Mouse (Mus musculus) liver, embryonic 13.5 days (tissue): ENCODE measurements around the gene Olfr1262. TPM values are rescaled to one million over a fixed set of nuclear protein-coding genes. Genes with fewer than 3 reads are reported as not detected.

ENCODE experiments used
- ATAC-seq: fragments of 200-750 bp; cut with Nextera tagmentation; 2 replicates; pipeline ENCODE4 v1.8.0; 2017; ENCODE audit warnings: low read depth, mild to moderate bottlenecking, moderate number of reproducible peaks, moderate library complexity
- DNase-seq: peaks from one replicate; pipeline ENCODE4 v3.0.0; 2022
- H3K27ac ChIP-seq: fragments of 300-500 bp; sonication (generic); 2 replicates; pipeline ENCODE4 v1.5.1; 2015; ENCODE audit warnings: moderate library complexity, mild to moderate bottlenecking, inconsistent platforms
- H3K27me3 ChIP-seq: fragments of 300-500 bp; sonication (generic); 2 replicates; pipeline ENCODE4 v1.6.1; 2015; ENCODE audit warnings: mild to moderate bottlenecking, inconsistent platforms
- H3K36me3 ChIP-seq: fragments of 300-500 bp; sonication (generic); 2 replicates; pipeline ENCODE4 v1.6.1; 2015; ENCODE audit warnings: mild to moderate bottlenecking, inconsistent platforms
- H3K4me1 ChIP-seq: fragments of 300-500 bp; sonication (generic); replicated peaks from 2 replicates; pipeline ENCODE4 v1.6.1; 2015; ENCODE audit warnings: inconsistent platforms
- H3K4me2 ChIP-seq: fragments of 300-500 bp; sonication (generic); 2 replicates; pipeline ENCODE4 v1.6.1; 2015; ENCODE audit warnings: inconsistent platforms, mild to moderate bottlenecking, moderate library complexity
- H3K4me3 ChIP-seq: fragments of 300-500 bp; sonication (generic); replicated peaks from 2 replicates; pipeline ENCODE4 v1.5.1; 2015; ENCODE audit warnings: mild to moderate bottlenecking, inconsistent platforms
- H3K9ac ChIP-seq: fragments of 300-500 bp; sonication (generic); 2 replicates; pipeline ENCODE4 v1.6.1; 2015; ENCODE audit warnings: mild to moderate bottlenecking, inconsistent platforms
- H3K9me3 ChIP-seq: fragments of 300-500 bp; sonication (generic); replicated peaks from 2 replicates; pipeline ENCODE4 v1.6.1; 2016; ENCODE audit warnings: inconsistent platforms
- WGBS: fragments of 180-500 bp; shearing (Covaris S2); methylation state at CpG from one replicate; pipeline ENCODE4 v1.1.7; 2015; ENCODE audit not compliant: insufficient replicate concordance; 5-methylcytosine and 5-hydroxymethylcytosine counted together
- polyA plus RNA-seq: library from polyadenylated mRNA; unstranded; fragments of >200 nt; fragmentation: Nextera tagmentation; extraction: Ambion mirVana; gene quantifications from 2 replicates; pipeline ENCODE4 v1.2.1, GENCODE M21; 2015

The Olfr1262 gene
- not detected in 2 replicates for polyA plus RNA-seq

DNA sequence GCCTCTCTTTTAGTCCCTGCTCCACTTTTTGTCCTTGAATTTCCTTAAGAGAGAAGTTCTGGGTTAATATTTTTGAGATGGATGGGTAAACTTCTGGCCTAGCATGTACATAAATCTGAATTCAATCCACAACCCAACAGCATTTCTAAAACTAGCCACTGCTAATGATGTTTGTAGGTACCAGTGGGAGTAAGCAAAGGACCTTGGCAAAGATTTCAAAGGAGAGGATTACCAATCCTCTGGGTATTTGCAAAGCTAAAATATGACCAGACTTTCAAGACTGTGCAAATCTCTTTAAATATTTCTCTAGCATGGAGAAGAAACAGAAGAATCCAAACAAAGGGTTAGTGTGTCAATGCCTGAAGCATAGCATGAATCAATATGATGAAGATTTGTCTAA is at the start of gene Olfr1262:
Gene Olfr1262 (plus strand): TSS at position 301 of the 400 bp plus-strand sequence.
- Histone ChIP-seq H3K9ac (no peak within 1 kb of the TSS), H3K4me2 (no peak within 1 kb of the TSS), H3K27ac (no peak within 1 kb of the TSS), H3K4me3 (no peak within 1 kb of the TSS), H3K27me3 (no peaks in the 10 kb centered on the region), H3K36me3 (no peaks in the 10 kb centered on the region), H3K4me1 (no peaks in the 10 kb centered on the region), H3K9me3 (no peaks in the 10 kb centered on the region)
- DNase-seq (no peak), ATAC-seq (no peak)

DNA sequence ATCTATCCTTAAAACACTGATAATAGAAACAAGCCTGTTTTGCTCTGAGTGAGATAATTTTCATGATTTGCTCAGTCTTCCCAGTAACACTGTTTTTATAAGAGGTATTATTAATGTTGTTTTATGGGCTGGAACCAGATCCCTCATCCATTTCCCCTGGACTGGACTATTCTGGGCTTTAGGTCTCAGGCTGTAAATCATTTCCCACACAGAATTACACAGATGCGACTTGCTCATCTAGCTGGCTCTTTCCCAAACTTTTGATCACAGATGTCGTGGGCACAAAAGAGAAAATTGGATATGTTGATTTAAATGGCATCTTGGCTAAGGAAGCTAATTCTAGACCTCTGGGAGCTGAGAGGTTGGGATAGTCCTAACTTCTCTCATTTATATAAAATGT is 25.8 kb upstream of the Olfr1262 start, which contains the start of gene Olfr1260:
Gene Olfr1260 (plus strand): TSS at position 157 of the 400 bp plus-strand sequence.
- H3K27ac ChIP-seq: no peak within 1 kb of the TSS
- no peaks in the 10 kb centered on the region for H3K4me1 ChIP-seq
- H3K4me2 ChIP-seq: no peak within 1 kb of the TSS
- ATAC-seq: no peak
- H3K27me3 ChIP-seq: no peaks in the 10 kb centered on the region
- no peak within 1 kb of the TSS for H3K4me3 ChIP-seq
- DNase-seq: no peak
- no peaks in the 10 kb centered on the region for H3K9me3 ChIP-seq
- no peak within 1 kb of the TSS for H3K9ac ChIP-seq
- no peaks in the 10 kb centered on the region for H3K36me3 ChIP-seq
- WGBS: 54% methylated on average over 2 of the region's 2 CpGs

DNA sequence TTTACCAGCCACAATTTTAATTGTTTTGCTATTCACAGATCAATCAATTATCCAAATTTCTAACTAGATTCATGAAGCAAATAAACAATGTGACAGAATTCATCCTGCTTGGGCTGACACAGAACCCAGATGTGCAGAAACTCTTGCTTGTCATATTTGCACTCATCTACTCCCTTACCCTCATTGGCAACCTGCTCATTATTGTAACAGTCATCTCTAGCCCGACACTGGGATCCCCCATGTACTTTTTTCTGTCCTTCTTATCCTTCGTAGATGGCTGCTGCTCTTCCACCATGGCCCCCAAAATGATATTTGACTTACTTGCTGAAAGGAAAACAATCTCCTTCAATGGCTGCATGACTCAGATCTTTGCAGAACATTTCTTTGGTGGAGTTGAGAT is 22.2 kb upstream of the Olfr1262 start:
- DNase-seq: no peak
- Histone ChIP-seq H3K27ac (no peak overlapping the region), H3K4me1 (no peaks in the 10 kb centered on the region), H3K27me3 (no peaks in the 10 kb centered on the region), H3K9me3 (no peaks in the 10 kb centered on the region), H3K4me2 (no peak overlapping the region), H3K36me3 (no peaks in the 10 kb centered on the region), H3K9ac (no peak overlapping the region), H3K4me3 (no peak overlapping the region)
- no peak for ATAC-seq
- 47% methylated on average over 2 of the region's 2 CpGs for WGBS

DNA sequence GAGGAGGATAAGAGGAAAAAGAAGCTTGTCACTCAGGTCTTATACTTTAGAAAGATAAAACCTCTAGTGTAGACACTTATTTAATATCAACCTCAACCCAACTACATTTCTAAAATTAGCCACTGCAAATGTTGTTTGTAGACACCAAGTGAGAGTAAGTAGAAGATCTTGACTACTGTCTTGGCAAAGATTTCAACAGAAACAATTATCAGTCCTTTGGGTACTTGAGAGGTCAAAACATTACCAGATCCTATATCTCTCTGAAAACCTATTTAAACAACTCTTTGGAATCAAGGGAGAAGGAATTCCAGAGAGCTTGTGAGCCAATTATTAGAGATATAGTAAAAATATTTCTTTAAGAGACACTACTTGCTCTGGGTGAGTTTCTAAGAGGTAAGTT is 9.0 kb upstream of the Olfr1262 start, which contains the start of gene Olfr1261:
Gene Olfr1261 (plus strand): TSS at position 301 of the 400 bp plus-strand sequence.
- Histone ChIP-seq H3K4me1 (no peaks in the 10 kb centered on the region), H3K36me3 (no peaks in the 10 kb centered on the region)
- ATAC-seq: no peak

DNA sequence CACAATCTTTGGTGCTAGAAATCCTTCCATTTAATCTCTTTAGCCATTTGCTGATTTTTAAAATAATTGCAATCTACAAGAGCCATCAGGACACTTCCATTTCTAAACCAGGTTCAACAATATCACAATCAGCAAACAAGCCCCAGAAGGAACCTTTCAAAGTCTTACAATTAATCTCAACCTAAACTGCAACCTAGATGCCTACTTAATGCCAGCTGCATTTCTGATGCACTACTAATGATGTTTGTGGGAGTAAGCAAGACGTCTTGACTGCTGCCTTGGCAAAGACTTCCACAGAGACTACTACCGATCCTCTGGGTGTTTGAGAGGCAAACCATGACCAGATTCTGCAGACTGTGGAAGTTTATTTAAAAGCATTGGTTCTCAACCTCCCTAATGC is 11.9 kb downstream of the Olfr1262 start, which contains the start of gene Olfr1263:
Gene Olfr1263 (plus strand): TSS at position 301 of the 400 bp plus-strand sequence.
- Histone ChIP-seq H3K4me2 (no peak within 1 kb of the TSS), H3K36me3 (no peaks in the 10 kb centered on the region), H3K9ac (no peak within 1 kb of the TSS), H3K27me3 (no peaks in the 10 kb centered on the region), H3K27ac (no peak within 1 kb of the TSS), H3K4me1 (no peaks in the 10 kb centered on the region), H3K9me3 (no peaks in the 10 kb centered on the region), H3K4me3 (no peak within 1 kb of the TSS)
- ATAC-seq (no peak), DNase-seq (no peak)
- WGBS: 57% methylated on average over 2 of the region's 2 CpGs

More for the DNA sequence above, 9.0 kb upstream of the Olfr1262 start, which contains the start of gene Olfr1261:
- no peak within 1 kb of the TSS for H3K4me3 ChIP-seq
- no peak within 1 kb of the TSS for H3K9ac ChIP-seq
- DNase-seq: no peak
- no peaks in the 10 kb centered on the region for H3K27me3 ChIP-seq
- no peaks in the 10 kb centered on the region for H3K9me3 ChIP-seq
- H3K4me2 ChIP-seq: no peak within 1 kb of the TSS
- no peak within 1 kb of the TSS for H3K27ac ChIP-seq

DNA sequence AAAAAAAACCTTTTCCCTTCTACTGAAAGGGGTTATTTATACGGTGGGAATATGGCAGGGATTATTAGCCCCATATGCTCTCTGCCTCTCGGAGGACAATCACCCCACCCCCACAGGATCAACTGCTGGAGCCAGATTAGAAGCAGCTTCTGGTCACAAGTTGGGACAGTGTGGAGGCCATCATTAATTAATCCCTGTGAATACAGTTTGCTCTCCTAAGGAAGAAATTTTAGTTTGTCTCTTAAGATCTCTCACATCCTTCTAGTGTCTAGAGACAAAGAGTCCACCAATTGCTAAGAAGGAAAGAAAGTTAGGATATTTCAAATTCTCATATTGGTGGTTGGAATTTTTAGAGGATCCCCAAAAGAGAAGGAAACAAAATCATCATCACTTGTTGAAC is 25.5 kb downstream of the Olfr1262 start, which contains the start of gene Olfr1264:
Gene Olfr1264 (minus strand): TSS at position 101 of the 400 bp plus-strand sequence.
- H3K9me3 ChIP-seq: no peaks in the 10 kb centered on the region
- no peak within 1 kb of the TSS for H3K9ac ChIP-seq
- ATAC-seq (no peak), DNase-seq (no peak)
- no peak within 1 kb of the TSS for H3K4me2 ChIP-seq
- H3K4me3 ChIP-seq: no peak within 1 kb of the TSS
- no peaks in the 10 kb centered on the region for H3K36me3 ChIP-seq
- WGBS: 72% methylated on average over 2 of the region's 2 CpGs
- H3K4me1 ChIP-seq: no peaks in the 10 kb centered on the region
- no peaks in the 10 kb centered on the region for H3K27me3 ChIP-seq
- H3K27ac ChIP-seq: no peak within 1 kb of the TSS

DNA sequence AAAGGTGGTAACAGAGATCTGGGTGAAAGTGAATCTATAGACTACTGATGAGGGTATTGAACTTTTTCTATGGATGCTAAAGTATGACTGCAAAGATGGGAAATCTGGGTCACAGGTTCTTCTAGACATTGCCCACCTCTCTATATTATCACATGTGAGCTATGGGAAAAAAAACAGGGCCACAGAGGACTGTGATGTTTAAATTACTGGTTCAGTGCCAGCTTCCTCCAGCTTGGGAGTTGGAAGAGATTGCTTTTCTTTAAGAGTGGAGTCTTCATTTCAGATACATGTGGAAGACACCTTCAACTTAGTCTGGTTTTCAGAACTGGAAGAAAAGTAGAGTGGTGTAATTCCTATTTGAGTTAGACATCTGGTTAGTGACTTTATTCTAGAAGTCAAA is 35.1 kb downstream of the Olfr1262 start, which contains the start of gene Olfr1265:
Gene Olfr1265 (plus strand): TSS at position 301 of the 400 bp plus-strand sequence.
- no peaks in the 10 kb centered on the region for H3K9me3 ChIP-seq
- no peak for DNase-seq
- H3K4me1 ChIP-seq: no peaks in the 10 kb centered on the region
- no peak within 1 kb of the TSS for H3K27ac ChIP-seq
- H3K36me3 ChIP-seq: no peaks in the 10 kb centered on the region
- no peak within 1 kb of the TSS for H3K4me3 ChIP-seq
- no peak within 1 kb of the TSS for H3K4me2 ChIP-seq
- H3K27me3 ChIP-seq: no peaks in the 10 kb centered on the region
- no peak for ATAC-seq
- H3K9ac ChIP-seq: no peak within 1 kb of the TSS

Other genes with a start within 250 kb of the Olfr1262 start
- gene Olfr1253, start 243.1 kb upstream of the Olfr1262 start, polyA plus RNA-seq: not detected in 2 replicates
- gene Olfr1254, start 206.5 kb upstream of the Olfr1262 start, polyA plus RNA-seq: not detected in 2 replicates
- not detected in 2 replicates for gene Olfr1255, start 188.1 kb upstream of the Olfr1262 start, polyA plus RNA-seq
- not detected in 2 replicates for gene Olfr1256, start 158.6 kb upstream of the Olfr1262 start, polyA plus RNA-seq
- gene Olfr48, start 151.9 kb upstream of the Olfr1262 start, polyA plus RNA-seq: not detected in 2 replicates
- not detected in 2 replicates for gene Olfr1257, start 121.7 kb upstream of the Olfr1262 start, polyA plus RNA-seq
- gene Olfr1258, start 72.8 kb upstream of the Olfr1262 start, polyA plus RNA-seq: not detected in 2 replicates
- not detected in 2 replicates for gene Olfr1259, start 51.5 kb upstream of the Olfr1262 start, polyA plus RNA-seq
- gene Olfr1260, start 25.8 kb upstream of the Olfr1262 start, polyA plus RNA-seq: not detected in 2 replicates
- not detected in 2 replicates for gene Olfr1261, start 8.9 kb upstream of the Olfr1262 start, polyA plus RNA-seq
- not detected in 2 replicates for gene Olfr1263, start 12.0 kb downstream of the Olfr1262 start, polyA plus RNA-seq
- gene Olfr1264, start 25.4 kb downstream of the Olfr1262 start, polyA plus RNA-seq: not detected in 2 replicates
- gene Olfr1265, start 35.2 kb downstream of the Olfr1262 start, polyA plus RNA-seq: not detected in 2 replicates
- not detected in 2 replicates for gene Olfr140, start 63.4 kb downstream of the Olfr1262 start, polyA plus RNA-seq
- not detected in 2 replicates for gene Olfr1269, start 121.3 kb downstream of the Olfr1262 start, polyA plus RNA-seq
- gene Olfr32, start 142.2 kb downstream of the Olfr1262 start, polyA plus RNA-seq: not detected in 2 replicates
- not detected in 2 replicates for gene Olfr1270, start 152.9 kb downstream of the Olfr1262 start, polyA plus RNA-seq
- not detected in 2 replicates for gene Olfr1506, start 224.3 kb downstream of the Olfr1262 start, polyA plus RNA-seq